Comparison of ENCODE assay signal across 17 mouse cellular contexts in genomic region chr6:71237031-71237431, GRCm38 (mm10). TPM values are rescaled to one million over a fixed set of nuclear protein-coding genes. Genes with fewer than 3 reads are reported as not detected.
DNase-seq lines count a peak whose midpoint lies in the region; ATAC-seq and TF ChIP-seq lines count a peak whose summit lies in the region.
"Had no signal": no experiment of that assay in that cellular context is flagged by ENCODE, and none has a peak within 500 bp of the region (broad histone marks: within the 10 kb centered on the region; RNA-seq: fewer than 3 reads in every experiment).

No protein-coding gene starts in this region.

- no peaks in the 10 kb centered on the region for H3K36me3 ChIP-seq in liver, postnatal 0 days (replicated peaks; ENCODE audit: insufficient read depth, low read length)
- H3K36me3 ChIP-seq: neural tube, embryonic 12.5 days had no signal

- H3K4me2 ChIP-seq in liver, postnatal 0 days (ENCODE audit: low read depth, low read length): no peak overlapping the region
- H3K4me2 ChIP-seq: neural tube, embryonic 12.5 days had no signal

- H3K27ac ChIP-seq in liver, postnatal 0 days (ENCODE audit: low read depth): peak overlapping the region; percentile 68
- H3K27ac ChIP-seq: gastrocnemius, adult 2 months; hindbrain, postnatal 0 days; neural tube, embryonic 12.5 days had no signal

- DNase-seq in kidney, adult 8-10 months: peak; percentile 45 to 58
- no peak for DNase-seq in kidney, postnatal 4 days
- DNase-seq in fat pad, adult 2 months (ENCODE audit: extremely low read depth, low read depth, low spot score): peak; percentile 28
- DNase-seq in kidney, postnatal 25 days: peak; percentile 32 to 61
- peak; percentile 46 for DNase-seq in liver, postnatal 0 days
- DNase-seq in left cerebral cortex, adult 8-10 months (ENCODE audit: low spot score in 2 of 2): no peak
- no peak for DNase-seq in right cerebral cortex, postnatal 14 days
- DNase-seq: B cell, adult 2 months; cerebellum, postnatal 14 days; forebrain, postnatal 0 days; gastrocnemius, adult 2 months; heart, postnatal 10 days; thymus, postnatal 25 days had no signal

- H3K27me3 ChIP-seq in liver, postnatal 0 days (ENCODE audit: insufficient read depth, low read length): no peaks in the 10 kb centered on the region
- H3K27me3 ChIP-seq: neural tube, embryonic 12.5 days; Patski had no signal

- no peak overlapping the region for H3K9ac ChIP-seq in liver, postnatal 0 days (replicated peaks)
- H3K9ac ChIP-seq: forebrain, postnatal 0 days; neural tube, embryonic 12.5 days had no signal

- peaks cover 7% of the 10 kb centered on the region for H3K4me1 ChIP-seq in liver, postnatal 0 days (ENCODE audit: insufficient read depth)
- H3K4me1 ChIP-seq: neural tube, embryonic 12.5 days had no signal

- TF ChIP-seq CTCF in liver, postnatal 0 days (IDR thresholded peaks at IDR 0.05; ENCODE audit: low read depth): no peak

- ATAC-seq in liver, postnatal 0 days: peak; percentile 65
- ATAC-seq: forebrain, postnatal 0 days; hindbrain, postnatal 0 days; Patski had no signal

- H3K9me3 ChIP-seq in liver, postnatal 0 days (ENCODE audit: low read length): no peaks in the 10 kb centered on the region
- H3K9me3 ChIP-seq: neural tube, embryonic 12.5 days had no signal

- WGBS in liver, postnatal 0 days (ENCODE audit: insufficient replicate concordance): 51% methylated on average over 6 of the region's 6 CpGs

- TF ChIP-seq EP300 in liver, postnatal 0 days (IDR thresholded peaks at IDR 0.05; ENCODE audit: low read depth): no peak; the same call in 1 of the 2 replicates

- no peak overlapping the region for H3K4me3 ChIP-seq in liver, postnatal 0 days (ENCODE audit: low read depth, low read length)
- H3K4me3 ChIP-seq: gastrocnemius, adult 2 months; neural tube, embryonic 12.5 days had no signal

RNA-seq across cellular contexts. Expression of gene Krcc1, which starts 34.4 kb away (rescaled TPM):
- 47.0 and 49.2 TPM in 2 replicates for polyA plus RNA-seq in liver, postnatal 0 days (2015; fragmentation: Nextera tagmentation; extraction: Ambion mirVana)
- total RNA-seq in left cerebral cortex, adult 8-10 months (2022): 10 to 100 TPM; 17.5 to 20.5 (median 19.2) TPM

RNA-seq across cellular contexts. Expression of gene Fabp1, which starts 37.4 kb away (rescaled TPM):
- polyA plus RNA-seq in liver, postnatal 0 days (2015; fragmentation: Nextera tagmentation; extraction: Ambion mirVana): 6,645 and 7,607 TPM in 2 replicates
- not detected for total RNA-seq in left cerebral cortex, adult 8-10 months (2022)
- total RNA-seq: forebrain, postnatal 0 days; gastrocnemius, adult 2 months; heart, postnatal 10 days; hindbrain, postnatal 0 days; left cerebral cortex, postnatal 10 days had no signal
- polyA plus RNA-seq: forebrain, postnatal 0 days; hindbrain, postnatal 0 days; neural tube, embryonic 12.5 days; Patski had no signal

Comparison
In these comparisons a context has a peak if more than half of its experiments do, and no peak if none do; other contexts are left out.
1. DNase-seq: peak in kidney, adult 8-10 months (2 of 2), fat pad, adult 2 months (single experiment), kidney, postnatal 25 days (2 of 2) and liver, postnatal 0 days (single experiment); none in kidney, postnatal 4 days (0 of 2), left cerebral cortex, adult 8-10 months (0 of 2) and right cerebral cortex, postnatal 14 days (single experiment).